Mouse (Mus musculus) heart, adult 2 months (tissue): Measurements from ENCODE around the gene Mast2. TPM values are rescaled to one million over a fixed set of nuclear protein-coding genes. Genes with fewer than 3 reads are reported as not detected.
A peak's percentile ranks its signal among the peaks of the same experiment; 100 is the strongest.

Source experiments
- DNase-seq, 2 experiments: peaks; one replicate each; pipeline ENCODE4 v3.0.0; 2021
- H3K27ac ChIP-seq: fragments of 200-600 bp; 2 replicates; pipeline ENCODE4 v1.8.1; 2022
- H3K27me3 ChIP-seq: fragments of 200-500 bp; 2 replicates; pipeline ENCODE4 v1.6.1; 2012; ENCODE audit warnings: mild to moderate bottlenecking, low read length, inconsistent platforms, mixed read lengths; ENCODE audit not compliant: control insufficient read depth, insufficient read depth
- H3K36me3 ChIP-seq: fragments of 200-500 bp; 2 replicates; pipeline ENCODE4 v1.6.1; 2012; ENCODE audit warnings: low read length, inconsistent platforms; ENCODE audit not compliant: control insufficient read depth, insufficient read depth
- H3K4me1 ChIP-seq: fragments of 200-500 bp; 2 replicates; pipeline ENCODE4 v1.6.1; 2011; ENCODE audit warnings: low read length; ENCODE audit not compliant: control insufficient read depth, insufficient read depth
- H3K4me3 ChIP-seq: fragments of 200-600 bp; 2 replicates; pipeline ENCODE4 v1.8.1; 2022
- H3K79me2 ChIP-seq: fragments of 200-500 bp; replicated peaks from 2 replicates; pipeline ENCODE4 v1.6.1; 2012; ENCODE audit warnings: mild to moderate bottlenecking, inconsistent platforms, low read length, moderate library complexity, mixed read lengths; ENCODE audit not compliant: control insufficient read depth, insufficient read depth
- H3K9ac ChIP-seq: fragments of 200-500 bp; 2 replicates; pipeline ENCODE4 v1.6.1; 2012; ENCODE audit warnings: low read depth, mild to moderate bottlenecking, control low read depth, inconsistent platforms, low read length, mixed read lengths
- CTCF ChIP-seq: fragments of 200-600 bp; IDR thresholded peaks from 2 replicates; pipeline ENCODE4 v1.8.1; 2022; ENCODE audit warnings: antibody characterized with exemption, mild to moderate bottlenecking, moderate library complexity
- EP300 ChIP-seq: fragments of 200-500 bp; IDR thresholded peaks from 2 replicates; pipeline ENCODE4 v1.6.1; 2011; ENCODE audit warnings: low read depth, low read length, control low read depth; ENCODE audit not compliant: insufficient read depth
- POLR2A ChIP-seq: fragments of 200-500 bp; IDR thresholded peaks from 2 replicates; pipeline ENCODE4 v1.6.1; 2011; ENCODE audit warnings: mild to moderate bottlenecking, low read depth, low read length, control low read depth; ENCODE audit not compliant: insufficient read depth
- WGBS: fragments of 180-500 bp; shearing (Covaris S2); methylation state at CpG from one replicate; pipeline ENCODE4 v1.1.7; 2018; 5-methylcytosine and 5-hydroxymethylcytosine counted together
- intact Hi-C: fragments of 180-260 bp; cut with DNase I; formaldehyde crosslinking; loops from one replicate; pipeline ENCODE4 v1.15.1; 2025
- long read RNA-seq: library from polyadenylated mRNA; stranded (forward); transcript quantifications from one replicate; pipeline ENCODE4 v2.0.0, GENCODE M21; 2021
- polyA plus RNA-seq: library from polyadenylated mRNA; depleted of rRNA; stranded (reverse); fragments of >200 nt; gene quantifications from 2 replicates; pipeline ENCODE4 v1.2.3, GENCODE M21; 2012; rRNA removed
- total RNA-seq, 2 experiments: library from RNA; stranded (reverse); gene quantifications; 2 replicates each; pipeline ENCODE4 v1.2.3; 2021

Gene Mast2
- total RNA-seq (100 to 1,000 TPM; 108 to 136 TPM), polyA plus RNA-seq (144 and 149 TPM in 2 replicates)
- long read RNA-seq, full-length matches to known transcripts = 18 of 113 reads
- long read RNA-seq, partial matches to known transcripts = 28 of 113 reads
- long read RNA-seq, other reads (novel, unspliced or antisense) = 67 of 113 reads

DNA sequence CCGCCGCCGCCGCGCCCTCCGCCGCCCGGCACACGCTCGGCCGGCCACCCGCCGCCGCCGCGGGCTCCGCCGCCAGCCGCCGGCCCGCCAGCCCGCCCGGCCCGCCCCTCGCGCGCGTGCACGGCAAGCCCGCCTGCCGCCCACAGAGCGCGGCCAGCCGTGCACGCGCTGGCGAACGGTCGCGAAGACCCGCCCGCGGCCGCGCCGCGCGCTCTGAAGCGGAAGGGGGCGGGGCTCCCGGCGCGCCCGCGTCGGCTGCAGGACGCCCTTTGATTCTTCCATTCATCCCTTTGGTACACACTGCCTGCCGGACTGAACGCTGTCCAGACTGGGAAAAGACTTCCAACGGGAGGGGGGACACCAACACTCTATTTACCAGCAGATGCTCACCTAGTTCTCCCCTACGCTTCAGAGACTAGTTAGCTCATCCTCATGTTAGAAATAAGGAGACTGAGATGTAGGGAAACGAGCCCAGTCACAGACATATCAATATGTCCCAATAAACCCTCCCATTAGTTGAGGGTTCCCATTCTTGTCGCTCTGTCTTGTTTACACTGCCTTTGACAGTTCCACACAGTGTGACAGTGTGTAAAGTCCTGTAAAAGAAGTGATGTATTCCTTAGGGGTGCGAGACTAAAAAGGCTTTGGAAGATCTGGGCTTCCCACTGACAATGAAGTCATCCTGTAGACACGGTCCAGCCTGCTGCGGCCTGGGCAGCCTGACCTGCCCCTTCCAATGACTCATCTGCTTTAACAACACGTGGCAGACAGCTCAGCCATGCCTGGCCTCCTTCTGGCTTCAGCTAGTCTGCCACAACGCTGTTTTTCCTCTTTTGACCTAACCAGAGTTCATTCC, at the start of gene Mast2:
TSS of gene Mast2 (minus strand) at position 58 of the 856 bp plus-strand sequence.
- TF ChIP-seq CTCF = no peak
- 0 out of 2 replicates have a peak, but pooled peaks have one; percentile 14 for TF ChIP-seq EP300
- WGBS = 21% methylated on average over 65 of the region's 68 CpGs
- intact Hi-C loops = loop anchor here (5.0 kb wide), 1 partner anchor 93 kb away; the partner anchor contains the start of genes Gpbp1l1 and Tmem69

DNA sequence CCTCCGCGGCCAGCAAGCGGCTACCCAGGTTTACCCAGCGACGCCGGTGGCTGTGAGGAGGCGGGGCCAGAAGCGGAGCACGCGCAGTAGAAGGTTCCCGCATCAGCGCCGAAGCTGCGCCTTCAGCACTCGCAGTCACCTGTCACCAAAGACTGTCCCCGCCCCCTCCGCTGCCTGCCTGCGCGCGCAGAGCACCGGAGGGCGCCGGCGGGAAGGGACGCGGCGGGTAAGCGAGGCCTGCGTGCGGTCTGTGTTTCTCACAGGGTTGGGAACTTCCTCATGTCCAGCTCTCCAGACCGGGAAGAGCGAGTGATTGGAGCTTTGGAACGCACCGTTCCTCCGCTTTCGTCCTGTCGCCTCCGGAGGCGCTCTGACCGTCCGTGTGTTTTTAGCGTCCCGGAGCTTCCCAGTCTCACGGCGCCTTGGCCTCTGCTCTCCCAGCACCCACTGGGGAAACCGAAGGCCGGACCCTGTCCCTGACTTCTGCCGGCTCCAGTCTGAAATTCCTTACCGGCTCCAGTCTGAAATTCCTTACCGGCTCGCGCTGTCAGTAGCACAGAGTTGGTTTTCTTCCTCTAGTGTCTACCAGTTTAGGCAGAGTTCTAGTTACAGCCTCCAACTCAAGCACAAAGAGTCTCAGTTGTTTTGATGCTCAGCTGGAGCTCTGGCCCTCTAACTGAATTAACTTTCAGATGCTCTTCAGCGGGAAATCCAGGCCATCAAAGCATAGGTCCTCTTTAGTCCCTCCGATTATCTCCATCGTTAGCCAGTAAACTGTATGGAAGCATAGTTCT, 43.6 kb upstream of the Mast2 start, which contains the start of gene Ipp:
TSS of gene Ipp (plus strand) at position 125 of the 794 bp plus-strand sequence.
- peak; percentile 95 to 96 for DNase-seq
- Histone ChIP-seq H3K9ac (peak within 1 kb of the TSS; percentile 75), H3K36me3 (peaks cover 2% of the 10 kb centered on the region; the same call in 1 of the 2 replicates), H3K79me2 (no peaks in the 10 kb centered on the region), H3K4me1 (peaks cover 2% of the 10 kb centered on the region; the same call in 1 of the 2 replicates), H3K4me3 (peak within 1 kb of the TSS; percentile 71), H3K27ac (peak within 1 kb of the TSS; percentile 85), H3K27me3 (no peaks in the 10 kb centered on the region)
- intact Hi-C loops = loop anchor here (2.0 to 5.0 kb wide), 2 partner anchors 41 to 50 kb away; partner anchors contain the start of genes Gpbp1l1 and Tmem69
- WGBS = under 1% methylated on average over 55 of the region's 55 CpGs
- peak; percentile 53 for TF ChIP-seq CTCF
- TF ChIP-seq EP300 = no peak
- peak; percentile 94 for TF ChIP-seq POLR2A

More for the DNA sequence above, at the start of gene Mast2:
- H3K9ac ChIP-seq = peak within 1 kb of the TSS; percentile 95
- peaks cover 2% of the 10 kb centered on the region; the same call in 1 of the 2 replicates for H3K36me3 ChIP-seq
- peak within 1 kb of the TSS; percentile 86 for H3K4me3 ChIP-seq
- H3K27ac ChIP-seq = peak within 1 kb of the TSS; percentile 79
- H3K4me1 ChIP-seq = peaks cover 5% of the 10 kb centered on the region
- peak; percentile 92 to 93 for DNase-seq
- H3K79me2 ChIP-seq = no peaks in the 10 kb centered on the region
- no peaks in the 10 kb centered on the region for H3K27me3 ChIP-seq

DNA sequence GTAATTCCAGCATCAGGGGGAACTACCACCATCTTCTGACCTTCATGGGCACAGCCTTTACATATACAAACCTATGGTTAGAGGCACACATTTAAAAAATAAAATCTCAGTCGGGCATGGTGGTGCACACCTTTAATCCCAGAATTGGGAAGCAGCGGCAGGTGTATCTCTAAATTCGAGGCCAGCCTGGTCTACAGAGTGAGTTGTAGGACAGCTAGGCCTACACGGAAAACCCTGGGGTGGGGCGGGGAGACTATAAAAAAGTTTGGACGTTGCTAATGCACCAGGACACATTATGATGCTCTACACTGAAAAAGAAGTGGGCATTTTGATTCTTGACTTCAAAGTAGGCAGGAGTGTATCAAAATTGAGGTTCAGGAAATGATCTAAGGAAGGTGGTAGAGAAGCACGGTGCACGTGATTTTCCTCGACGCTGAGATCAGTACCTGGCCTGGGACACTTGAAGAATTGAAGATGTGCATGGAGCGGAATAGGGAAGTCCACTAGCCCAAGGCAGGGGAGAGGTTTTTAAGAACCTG, 43.0 kb upstream of the Mast2 start:
- 26% methylated on average over 11 of the region's 11 CpGs for WGBS
- intact Hi-C loops = loop anchor here (2.0 to 5.0 kb wide), 2 partner anchors 40 to 50 kb away; partner anchors contain the start of genes Gpbp1l1 and Tmem69

DNA sequence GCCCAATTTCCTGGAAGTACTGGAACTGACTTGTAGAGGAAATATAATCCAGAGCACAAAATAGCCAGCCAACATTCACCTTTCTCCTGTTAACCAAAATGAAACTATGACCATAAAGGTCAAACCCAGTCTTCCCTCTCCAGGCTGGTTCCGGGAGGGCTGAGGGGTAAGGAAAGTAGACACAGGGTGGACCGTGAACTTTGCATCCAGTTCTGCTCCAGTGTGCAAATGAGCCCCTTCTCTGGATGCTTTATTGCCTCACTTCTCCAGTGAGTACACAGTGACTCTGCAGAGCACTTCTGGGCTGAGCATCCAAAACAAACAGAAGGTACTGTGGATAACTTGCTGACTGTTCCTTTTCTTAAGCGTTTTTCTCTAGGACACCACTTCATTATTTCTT, 36.0 kb upstream of the Mast2 start:
- Histone ChIP-seq H3K27ac (no peak overlapping the region), H3K79me2 (no peaks in the 10 kb centered on the region), H3K4me1 (no peaks in the 10 kb centered on the region; the same call in 1 of the 2 replicates), H3K4me3 (no peak overlapping the region), H3K27me3 (no peaks in the 10 kb centered on the region), H3K36me3 (no peaks in the 10 kb centered on the region), H3K9ac (no peak overlapping the region)
- 51% methylated on average over 3 of the region's 3 CpGs for WGBS
- DNase-seq = no peak
- intact Hi-C loops = no loop called here
- TF ChIP-seq CTCF (no peak), EP300 (no peak), POLR2A (no peak)

More for the DNA sequence above, 43.0 kb upstream of the Mast2 start:
- Histone ChIP-seq H3K27ac (peak overlapping the region; percentile 85), H3K4me1 (peaks cover 2% of the 10 kb centered on the region; the same call in 1 of the 2 replicates), H3K4me3 (peak overlapping the region; percentile 71), H3K9ac (peak overlapping the region; percentile 65), H3K36me3 (peaks cover 2% of the 10 kb centered on the region; the same call in 1 of the 2 replicates), H3K27me3 (no peaks in the 10 kb centered on the region), H3K79me2 (no peaks in the 10 kb centered on the region)
- peak in 1 of 2 experiments; percentile 3 for DNase-seq
- TF ChIP-seq POLR2A = no peak
- TF ChIP-seq EP300 = no peak
- no peak for TF ChIP-seq CTCF

DNA sequence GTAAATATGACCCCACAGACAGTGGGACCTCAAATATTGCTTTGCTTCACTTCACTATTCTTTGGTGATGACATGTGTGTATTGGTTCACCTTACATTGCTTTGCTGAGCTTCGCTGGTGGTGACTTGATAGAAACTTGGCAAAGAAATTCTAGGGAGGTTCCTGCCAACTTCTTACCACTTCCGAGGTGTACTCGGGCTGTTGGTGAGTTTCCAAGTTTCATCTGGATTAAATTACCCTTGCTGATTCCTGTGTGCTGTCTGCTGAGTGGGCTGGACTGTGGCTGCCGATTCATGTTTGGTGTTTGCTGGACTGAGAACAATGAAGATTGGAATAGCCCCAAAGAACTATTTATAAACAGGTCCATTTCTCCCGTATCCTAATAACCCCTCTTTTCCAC, 29.7 kb upstream of the Mast2 start:
- no peaks in the 10 kb centered on the region for H3K27me3 ChIP-seq
- intact Hi-C loops = no loop called here
- WGBS = 43% methylated on average over 5 of the region's 5 CpGs
- H3K9ac ChIP-seq = no peak overlapping the region
- TF ChIP-seq EP300 (no peak), CTCF (no peak), POLR2A (no peak)
- H3K4me1 ChIP-seq = peaks cover 4% of the 10 kb centered on the region
- no peak overlapping the region for H3K27ac ChIP-seq
- H3K4me3 ChIP-seq = no peak overlapping the region
- H3K36me3 ChIP-seq = no peaks in the 10 kb centered on the region; the same call in 1 of the 2 replicates
- no peaks in the 10 kb centered on the region for H3K79me2 ChIP-seq
- DNase-seq = no peak
